Mouse (Mus musculus) testis, adult 2 months (tissue): ENCODE data around the gene Gm49358.

Source experiments
- CTCF ChIP-seq: fragments of 200-500 bp; IDR thresholded peaks from 2 replicates; pipeline ENCODE4 v1.5.1; 2012; ENCODE audit warnings: low read depth, mild to moderate bottlenecking, inconsistent platforms, low read length, moderate library complexity; ENCODE audit not compliant: control insufficient read depth, insufficient read depth, insufficient replicate concordance
- POLR2A ChIP-seq: fragments of 200-500 bp; IDR thresholded peaks from 2 replicates; pipeline ENCODE4 v1.6.1; 2012; ENCODE audit warnings: low read depth, mild to moderate bottlenecking, inconsistent platforms, low read length, moderate library complexity; ENCODE audit not compliant: control insufficient read depth

DNA sequence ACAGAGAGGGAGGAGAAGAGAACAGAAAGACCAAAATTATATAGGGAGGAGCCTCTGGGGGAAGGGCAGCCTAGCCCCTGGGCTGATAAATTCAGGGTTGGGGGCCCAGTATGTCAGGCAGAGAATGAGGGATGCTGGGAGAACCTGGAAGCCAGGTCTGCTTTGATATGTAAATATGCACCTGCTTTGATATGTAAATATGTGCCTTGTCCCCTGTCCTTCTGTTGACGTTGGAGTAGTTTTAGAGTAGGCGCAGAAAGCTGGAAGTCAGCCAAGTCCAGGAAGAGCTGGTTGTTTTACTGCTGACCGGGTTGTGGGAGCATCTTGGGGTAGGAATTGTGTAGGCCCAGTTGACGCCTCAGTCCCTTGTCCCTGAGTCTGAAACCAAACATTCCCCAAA lies 6.0 kb downstream of the Gm49358 start:
- TF ChIP-seq POLR2A (no peak), CTCF (no peak)
